ENCODE assay signal across 9 mouse cellular contexts in the genomic region with DNA sequence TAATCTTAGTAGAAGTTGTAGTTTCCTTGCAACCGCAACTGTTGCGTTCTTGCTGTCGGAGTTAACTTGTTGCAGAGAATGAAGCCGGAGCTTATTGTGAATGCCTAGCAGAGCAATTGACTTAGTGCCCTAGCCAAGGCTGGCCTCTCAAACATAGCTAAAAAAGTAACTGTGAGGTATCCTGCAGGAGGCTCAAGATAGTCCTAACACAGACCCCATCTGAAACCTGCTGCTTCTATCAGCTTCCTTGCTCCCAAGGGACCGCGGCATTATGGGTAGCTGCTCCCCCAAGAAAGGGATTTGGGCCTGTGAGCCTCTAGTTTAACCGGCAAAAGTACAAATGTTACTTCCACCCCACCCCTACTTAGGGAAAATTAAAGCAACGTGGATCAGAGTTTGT. TPM values are rescaled to one million over a fixed set of nuclear protein-coding genes. Genes with fewer than 3 reads are reported as not detected.
A peak's percentile ranks its signal among the peaks of the same experiment; 100 is the strongest.
DNase-seq lines count a peak whose midpoint lies in the region; ATAC-seq and TF ChIP-seq lines count a peak whose summit lies in the region.
"Had no signal": no experiment of that assay in that cellular context is flagged by ENCODE, and none has a peak within 500 bp of the region (broad histone marks: within the 10 kb centered on the region; RNA-seq: fewer than 3 reads in every experiment).

No protein-coding gene starts in this region.

- no peaks in the 10 kb centered on the region for H3K9me3 ChIP-seq in hindbrain, embryonic 11.5 days (ENCODE audit: control insufficient read depth, low read length)
- no peaks in the 10 kb centered on the region for H3K9me3 ChIP-seq in midbrain, embryonic 13.5 days

- no peak overlapping the region for H3K9ac ChIP-seq in hindbrain, embryonic 11.5 days (ENCODE audit: low read depth, low read length)
- H3K9ac ChIP-seq in midbrain, embryonic 13.5 days (replicated peaks): peak overlapping the region; percentile 94; the same call in 1 of the 2 replicates

- ATAC-seq in hindbrain, embryonic 11.5 days (ENCODE audit: low FRiP score): no peak
- ATAC-seq in midbrain, embryonic 13.5 days: no peak

- TF ChIP-seq POLR2A in bone marrow macrophage, adult 2 months (IDR thresholded peaks at IDR 0.05; ENCODE audit: borderline replicate concordance, low read depth, low read length): no peak

- no peaks in the 10 kb centered on the region for H3K36me3 ChIP-seq in hindbrain, embryonic 11.5 days (ENCODE audit: control insufficient read depth, insufficient read depth, low read length)
- H3K36me3 ChIP-seq in midbrain, embryonic 13.5 days: peaks cover 25% of the 10 kb centered on the region

- H3K4me1 ChIP-seq in bone marrow macrophage, adult 2 months (ENCODE audit: control insufficient read depth, insufficient read depth, low read length): peaks cover 23% of the 10 kb centered on the region
- H3K4me1 ChIP-seq in hindbrain, embryonic 11.5 days (replicated peaks; ENCODE audit: control insufficient read depth, insufficient read depth, low read length): no peaks in the 10 kb centered on the region
- peaks cover 27% of the 10 kb centered on the region for H3K4me1 ChIP-seq in midbrain, embryonic 13.5 days (replicated peaks)

- 43% methylated on average over 8 of the region's 8 CpGs for WGBS in hindbrain, embryonic 11.5 days
- WGBS in midbrain, embryonic 13.5 days: 33% methylated on average over 8 of the region's 8 CpGs

- no peak for TF ChIP-seq CTCF in bone marrow macrophage, adult 2 months (IDR thresholded peaks at IDR 0.05; ENCODE audit: low read depth, low read length)

- H3K4me3 ChIP-seq in bone marrow macrophage, adult 2 months (ENCODE audit: insufficient read depth, low read length): peak overlapping the region; percentile 97
- no peak overlapping the region for H3K4me3 ChIP-seq in hindbrain, embryonic 11.5 days (ENCODE audit: low read depth, low read length)
- no peak overlapping the region for H3K4me3 ChIP-seq in midbrain, embryonic 13.5 days (replicated peaks)

- peak overlapping the region; percentile 99 for H3K27ac ChIP-seq in bone marrow macrophage, adult 2 months (ENCODE audit: insufficient read depth, low read depth, low read length)
- no peak overlapping the region for H3K27ac ChIP-seq in hindbrain, embryonic 11.5 days (ENCODE audit: low read depth, low read length)
- H3K27ac ChIP-seq in midbrain, embryonic 13.5 days: no peak overlapping the region

- peak; percentile 95 for DNase-seq in heart, adult 11 months
- no peak for DNase-seq in heart, postnatal 4 days
- DNase-seq in hindbrain, embryonic 11.5 days (ENCODE audit: low spot score): peak; percentile 13
- DNase-seq in adipocyte (ENCODE audit: low spot score): no peak
- DNase-seq in spleen, postnatal 10 days (ENCODE audit: low spot score in 2 of 2): no peak
- no peak for DNase-seq in urinary bladder, postnatal 4 days (ENCODE audit: low spot score in 2 of 2)
- DNase-seq: thymus, adult 18-20 months had no signal

- H3K4me2 ChIP-seq in hindbrain, embryonic 11.5 days (replicated peaks; ENCODE audit: low read depth, low read length): no peak overlapping the region
- H3K4me2 ChIP-seq in midbrain, embryonic 13.5 days (replicated peaks): peak overlapping the region; percentile 87

- no peaks in the 10 kb centered on the region for H3K27me3 ChIP-seq in hindbrain, embryonic 11.5 days (ENCODE audit: control insufficient read depth, insufficient read depth, low read length)
- peaks cover 3% of the 10 kb centered on the region; the same call in 1 of the 2 replicates for H3K27me3 ChIP-seq in midbrain, embryonic 13.5 days

RNA-seq across cellular contexts. Expression of a gene that starts 0.9 kb away (rescaled TPM):
- 10 to 100 TPM; 31.4 to 34.2 TPM for total RNA-seq in heart, postnatal 4 days (2021)
- polyA plus RNA-seq in bone marrow macrophage, adult 2 months (2012; ENCODE audit: insufficient read depth, insufficient read length, missing spikeins): 143 TPM in 2 replicates
- 43.3 and 46.9 TPM in 2 replicates for polyA plus RNA-seq in hindbrain, embryonic 11.5 days (2014; fragmentation: Nextera tagmentation; extraction: Ambion mirVana)
- polyA plus RNA-seq in midbrain, embryonic 13.5 days (2015; fragmentation: Nextera tagmentation; extraction: Ambion mirVana): 48.8 and 52.9 TPM in 2 replicates

Comparison
In these comparisons a context has a peak if more than half of its experiments do, and no peak if none do; other contexts are left out.
1. DNase-seq: peak in heart, adult 11 months (single experiment) and hindbrain, embryonic 11.5 days (single experiment); none in heart, postnatal 4 days (single experiment), adipocyte (single experiment), spleen, postnatal 10 days (0 of 2) and urinary bladder, postnatal 4 days (0 of 2).